Mouse (Mus musculus) fat pad, adult 2 months (tissue): ENCODE results near the gene Tcf7l1.

Experiments used
- DNase-seq: peaks from one replicate; pipeline ENCODE4 v3.0.0-alpha.2; 2011; ENCODE audit warnings: low read depth, low spot score; ENCODE audit errors: extremely low read depth

Tcf7l1 gene

GRCm38 (mm10) chr6:72667021-72667420 is 122.0 kb downstream of the Tcf7l1 start:
- DNase-seq: no peak

- DNase-seq: no peak
Observed at GRCm38 (mm10) chr6:72664290-72664689, 124.8 kb downstream of the Tcf7l1 start.

- no peak for DNase-seq
Observed at GRCm38 (mm10) chr6:72663000-72663399, 126.1 kb downstream of the Tcf7l1 start.

- DNase-seq: no peak
Observed at GRCm38 (mm10) chr6:72660391-72660720, 128.7 kb downstream of the Tcf7l1 start.

GRCm38 (mm10) chr6:72659717-72660390 is 129.2 kb downstream of the Tcf7l1 start:
- no peak for DNase-seq

- DNase-seq: no peak
Observed at GRCm38 (mm10) chr6:72658006-72658405, 131.0 kb downstream of the Tcf7l1 start.

- DNase-seq: no peak
Observed at GRCm38 (mm10) chr6:72656053-72656442, 133.0 kb downstream of the Tcf7l1 start.

- no peak for DNase-seq
Observed at GRCm38 (mm10) chr6:72655309-72656052, 133.6 kb downstream of the Tcf7l1 start.

- no peak for DNase-seq
Observed at GRCm38 (mm10) chr6:72654355-72654754, 134.7 kb downstream of the Tcf7l1 start.

- DNase-seq: peak; percentile 87
Observed at GRCm38 (mm10) chr6:72653419-72653818, 135.6 kb downstream of the Tcf7l1 start.

GRCm38 (mm10) chr6:72650338-72650851 is 138.7 kb downstream of the Tcf7l1 start:
- peak; percentile 66 for DNase-seq

- no peak for DNase-seq
Observed at GRCm38 (mm10) chr6:72648002-72648595, 141.0 kb downstream of the Tcf7l1 start.

- no peak for DNase-seq
Observed at GRCm38 (mm10) chr6:72647383-72647820, 141.7 kb downstream of the Tcf7l1 start.

- no peak for DNase-seq
Observed at GRCm38 (mm10) chr6:72645364-72645763, 143.7 kb downstream of the Tcf7l1 start.

GRCm38 (mm10) chr6:72644576-72644975 is 144.5 kb downstream of the Tcf7l1 start:
- DNase-seq: no peak

GRCm38 (mm10) chr6:72641218-72641954 is 147.7 kb downstream of the Tcf7l1 start:
- DNase-seq: no peak

GRCm38 (mm10) chr6:72636940-72637339 is 152.1 kb downstream of the Tcf7l1 start:
- DNase-seq: no peak

GRCm38 (mm10) chr6:72635760-72636431 is 153.2 kb downstream of the Tcf7l1 start:
- DNase-seq: no peak

- no peak for DNase-seq
Observed at GRCm38 (mm10) chr6:72634311-72634710, 154.7 kb downstream of the Tcf7l1 start.

GRCm38 (mm10) chr6:72631700-72632099 is 157.4 kb downstream of the Tcf7l1 start:
- DNase-seq: no peak

GRCm38 (mm10) chr6:72630961-72631360 is 158.1 kb downstream of the Tcf7l1 start:
- no peak for DNase-seq
